Mouse (Mus musculus): ENCODE measurements around the gene Lmntd1.

DNA sequence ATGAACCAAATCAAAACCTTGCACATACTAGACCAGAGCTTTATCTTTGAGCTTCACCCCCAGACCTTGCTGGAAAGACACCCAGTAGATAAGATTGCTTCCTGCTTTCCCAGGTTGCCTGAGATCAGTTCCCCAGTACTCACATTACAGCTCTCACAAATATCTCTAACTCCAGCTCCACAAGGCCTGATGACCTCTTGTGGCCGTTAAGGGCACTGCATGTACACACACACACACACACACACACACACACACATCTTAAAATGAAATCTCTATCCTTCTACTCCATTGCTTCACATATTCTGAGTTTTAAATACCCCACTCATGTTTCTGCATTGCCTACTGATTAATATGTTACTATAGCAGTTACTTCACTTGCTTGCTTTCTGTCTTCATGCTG, 41.6 kb upstream of the Lmntd1 start:
- TF ChIP-seq POLR2A (IDR thresholded peaks at IDR 0.05; ENCODE audit: low read depth, low read length): no peak
- no peak for TF ChIP-seq E2F4 (IDR thresholded peaks at IDR 0.05; ENCODE audit: insufficient replicate concordance, low read depth, low read length)
- TF ChIP-seq ZKSCAN1 (IDR thresholded peaks at IDR 0.05; ENCODE audit: borderline replicate concordance, low read depth, low read length): no peak
- TF ChIP-seq EP300 (IDR thresholded peaks at IDR 0.05; ENCODE audit: low read length): no peak

All from CH12.LX (cell line).